Mouse (Mus musculus): ENCODE results near the gene Wnt2. TPM values are rescaled to one million over a fixed set of nuclear protein-coding genes. Genes with fewer than 3 reads are reported as not detected.

The Wnt2 gene
- polyA plus RNA-seq, 1 experiment from 2014 or later: 0.43 TPM

DNA sequence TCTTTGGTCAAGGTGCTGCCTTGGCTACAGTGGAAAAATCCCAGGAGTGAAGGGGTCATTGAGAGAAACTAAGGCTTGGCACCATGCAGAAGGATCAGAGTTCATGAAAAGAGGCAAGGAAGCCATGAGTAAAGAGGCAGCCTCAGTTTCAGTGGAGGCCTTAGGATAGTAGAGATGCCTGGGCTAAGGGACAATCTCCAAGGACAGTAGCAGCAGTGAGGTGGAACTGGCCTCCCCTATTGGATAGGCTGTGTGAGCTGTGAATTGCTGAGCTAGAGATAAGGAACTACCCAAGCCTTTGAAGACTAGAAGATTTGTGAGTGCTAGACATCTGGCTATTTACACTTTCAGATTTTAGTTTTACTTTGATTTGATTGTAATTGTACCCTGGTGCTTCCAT, 59.0 kb downstream of the Wnt2 start:
- Histone ChIP-seq H3K36me3 (replicated peaks) (no peaks in the 10 kb centered on the region), H3K9ac (no peak overlapping the region), H3K27me3 (no peaks in the 10 kb centered on the region), H3K4me3 (replicated peaks) (no peak overlapping the region), H3K9me3 (no peaks in the 10 kb centered on the region), H3K27ac (no peak overlapping the region), H3K4me2 (no peak overlapping the region), H3K4me1 (no peaks in the 10 kb centered on the region)
- ATAC-seq (ENCODE audit: low FRiP score): no peak

- H3K4me2 ChIP-seq: no peak overlapping the region
- no peak overlapping the region for H3K27ac ChIP-seq
- H3K4me3 ChIP-seq (replicated peaks): no peak overlapping the region
- no peak overlapping the region for H3K9ac ChIP-seq
- H3K9me3 ChIP-seq: no peaks in the 10 kb centered on the region
- 90% methylated on average over 1 of the region's 1 CpGs for WGBS
- ATAC-seq (ENCODE audit: low FRiP score): no peak
- H3K27me3 ChIP-seq: no peaks in the 10 kb centered on the region
- no peaks in the 10 kb centered on the region for H3K4me1 ChIP-seq
- no peaks in the 10 kb centered on the region for H3K36me3 ChIP-seq (replicated peaks)
Measured at GRCm38 (mm10) chr6:17969815-17970214, 60.6 kb downstream of the Wnt2 start.

- H3K4me1 ChIP-seq: no peaks in the 10 kb centered on the region
- no peak overlapping the region for H3K27ac ChIP-seq
- no peaks in the 10 kb centered on the region for H3K27me3 ChIP-seq
- no peak overlapping the region for H3K4me3 ChIP-seq (replicated peaks)
- no peaks in the 10 kb centered on the region for H3K36me3 ChIP-seq (replicated peaks)
- no peak overlapping the region for H3K4me2 ChIP-seq
- peak; percentile 90 for ATAC-seq (ENCODE audit: low FRiP score)
- WGBS: 69% methylated on average over 1 of the region's 1 CpGs
- H3K9ac ChIP-seq: no peak overlapping the region
- no peaks in the 10 kb centered on the region for H3K9me3 ChIP-seq
Measured at GRCm38 (mm10) chr6:17968467-17969144, 61.8 kb downstream of the Wnt2 start.

GRCm38 (mm10) chr6:17963455-17963854, 66.9 kb downstream of the Wnt2 start:
- Histone ChIP-seq H3K4me2 (no peak overlapping the region), H3K9ac (no peak overlapping the region), H3K4me3 (replicated peaks) (no peak overlapping the region), H3K9me3 (no peaks in the 10 kb centered on the region), H3K4me1 (no peaks in the 10 kb centered on the region), H3K27ac (no peak overlapping the region), H3K27me3 (no peaks in the 10 kb centered on the region), H3K36me3 (replicated peaks) (no peaks in the 10 kb centered on the region)
- no peak for ATAC-seq (ENCODE audit: low FRiP score)
- 77% methylated on average over 3 of the region's 3 CpGs for WGBS

DNA sequence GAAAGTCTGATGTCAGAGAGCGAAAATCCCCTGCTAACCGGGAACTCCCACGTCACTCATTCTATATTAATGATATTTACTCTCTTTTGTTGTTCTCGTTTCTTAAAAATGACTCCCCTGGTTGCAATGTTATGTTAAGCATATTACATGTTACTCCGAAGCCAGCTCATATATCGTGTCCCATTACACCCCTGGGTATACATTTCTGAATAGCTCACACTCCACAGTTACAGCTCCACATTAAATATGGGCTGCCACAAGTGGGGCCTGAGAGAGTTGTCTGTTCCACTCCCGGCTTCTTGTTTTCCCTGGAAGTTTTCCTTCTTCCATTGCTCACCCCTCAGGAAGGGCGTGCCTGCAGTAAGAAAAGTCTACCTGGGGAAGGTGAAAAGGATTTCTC, 78.6 kb downstream of the Wnt2 start:
- ATAC-seq (ENCODE audit: low FRiP score): no peak
- Histone ChIP-seq H3K9me3 (no peaks in the 10 kb centered on the region), H3K4me1 (no peaks in the 10 kb centered on the region), H3K36me3 (replicated peaks) (no peaks in the 10 kb centered on the region), H3K27me3 (no peaks in the 10 kb centered on the region), H3K4me3 (replicated peaks) (no peak overlapping the region), H3K9ac (no peak overlapping the region), H3K4me2 (no peak overlapping the region), H3K27ac (no peak overlapping the region)
- WGBS: 89% methylated on average over 8 of the region's 8 CpGs

- Histone ChIP-seq H3K4me2 (no peak overlapping the region), H3K4me3 (replicated peaks) (no peak overlapping the region), H3K4me1 (no peaks in the 10 kb centered on the region), H3K27me3 (no peaks in the 10 kb centered on the region), H3K27ac (no peak overlapping the region), H3K9ac (no peak overlapping the region), H3K9me3 (no peaks in the 10 kb centered on the region), H3K36me3 (replicated peaks) (no peaks in the 10 kb centered on the region)
- 92% methylated on average over 5 of the region's 5 CpGs for WGBS
- no peak for ATAC-seq (ENCODE audit: low FRiP score)
Measured at GRCm38 (mm10) chr6:17949103-17949502, 81.3 kb downstream of the Wnt2 start.

DNA sequence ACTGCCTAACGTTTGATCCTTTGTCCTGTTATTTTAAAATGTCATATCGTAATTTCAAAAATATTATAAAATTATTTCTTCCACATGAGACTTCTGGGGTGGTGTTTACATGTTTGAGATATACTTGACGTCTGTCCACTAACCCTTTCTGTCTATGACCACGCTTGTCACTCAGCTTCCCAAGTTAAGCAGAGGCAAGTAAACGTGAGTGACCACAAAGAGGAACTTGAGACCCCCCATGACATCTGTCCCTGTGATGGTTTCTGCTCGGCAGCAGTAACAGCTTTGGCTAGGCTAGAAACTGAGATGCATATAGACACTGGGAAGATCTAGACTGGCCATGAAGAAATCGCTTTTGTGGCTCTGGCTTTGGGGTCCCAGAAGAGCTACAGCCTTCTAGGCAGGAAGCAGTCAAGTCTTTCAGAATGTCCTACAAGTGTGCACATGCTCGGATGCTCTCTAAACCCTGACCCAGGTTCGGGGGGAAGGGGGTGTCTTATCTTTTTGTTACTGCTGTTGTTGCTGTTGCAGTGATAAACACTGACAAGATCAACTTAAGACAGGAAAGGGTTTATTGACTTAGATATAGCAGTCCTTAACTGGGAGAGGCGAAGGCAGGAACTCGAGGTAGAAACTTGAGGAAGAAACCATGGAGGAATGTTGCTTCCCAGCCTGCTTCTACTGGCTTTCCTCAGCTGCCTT, 83.1 kb downstream of the Wnt2 start:
- Histone ChIP-seq H3K4me2 (no peak overlapping the region), H3K27ac (no peak overlapping the region), H3K27me3 (no peaks in the 10 kb centered on the region), H3K4me1 (no peaks in the 10 kb centered on the region), H3K4me3 (replicated peaks) (no peak overlapping the region), H3K9me3 (no peaks in the 10 kb centered on the region), H3K36me3 (replicated peaks) (0 out of 2 replicates have a peak, but pooled peaks cover 3% of the 10 kb centered on the region), H3K9ac (no peak overlapping the region)
- WGBS: 84% methylated on average over 11 of the region's 11 CpGs
- no peak for ATAC-seq (ENCODE audit: low FRiP score)

DNA sequence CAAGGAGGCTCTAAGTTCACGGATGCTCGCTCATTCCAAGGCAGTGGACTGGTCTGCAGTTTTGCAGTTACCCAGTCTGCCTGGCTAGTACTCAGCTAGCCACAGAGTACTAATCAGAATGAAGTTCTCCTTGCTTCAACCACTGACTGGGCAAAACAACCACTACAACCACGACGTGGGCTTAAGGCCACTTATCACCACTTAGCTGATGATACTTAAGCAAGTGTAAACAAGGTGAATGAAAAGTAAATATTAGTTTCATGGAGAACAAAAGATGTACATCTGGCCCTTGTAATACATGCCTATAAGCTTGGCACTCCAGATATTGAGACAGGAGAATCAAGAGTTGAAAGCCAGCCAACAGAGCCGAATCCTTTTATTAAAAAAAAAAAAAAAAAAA, 83.9 kb downstream of the Wnt2 start:
- Histone ChIP-seq H3K27ac (no peak overlapping the region), H3K36me3 (replicated peaks) (0 out of 2 replicates have a peak, but pooled peaks cover 3% of the 10 kb centered on the region), H3K4me3 (replicated peaks) (no peak overlapping the region), H3K4me2 (no peak overlapping the region), H3K9ac (no peak overlapping the region), H3K9me3 (no peaks in the 10 kb centered on the region), H3K4me1 (no peaks in the 10 kb centered on the region), H3K27me3 (no peaks in the 10 kb centered on the region)
- ATAC-seq (ENCODE audit: low FRiP score): no peak
- 72% methylated on average over 5 of the region's 5 CpGs for WGBS

DNA sequence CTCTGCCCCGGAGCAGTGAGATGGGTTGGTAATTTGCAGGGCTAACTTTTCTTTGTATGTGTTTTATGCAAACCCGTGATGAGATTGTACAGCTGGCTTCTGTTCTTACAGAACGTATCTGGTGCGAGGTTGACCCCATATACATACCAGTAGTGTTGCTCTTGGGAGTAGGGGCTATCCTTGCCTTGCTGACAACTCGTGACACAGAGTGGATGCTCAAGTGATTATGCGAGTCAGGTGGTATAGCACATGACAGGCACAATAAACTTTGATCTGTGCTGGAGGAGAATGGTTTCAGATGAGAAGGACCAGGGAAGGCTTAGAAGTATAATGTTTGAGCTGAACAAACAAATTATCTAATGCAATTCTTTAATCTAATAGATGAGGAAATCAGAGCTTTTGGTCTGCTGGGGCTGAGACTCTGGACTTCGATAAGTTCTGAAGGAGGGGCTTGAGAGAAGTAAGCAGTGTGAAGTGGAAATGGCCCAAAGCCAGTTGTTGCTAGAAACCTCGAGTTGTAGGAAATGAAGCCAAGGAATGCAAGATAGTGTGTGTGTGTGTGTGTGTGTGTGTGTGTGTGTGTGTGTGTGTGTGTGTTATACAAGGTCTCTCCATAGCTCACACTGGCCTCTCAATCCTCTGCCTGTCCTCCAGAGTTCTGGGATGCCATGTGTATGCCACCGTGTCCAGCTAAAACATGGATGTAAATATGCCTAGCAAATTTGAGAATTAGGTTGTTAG, 86.3 kb downstream of the Wnt2 start:
- H3K9me3 ChIP-seq: no peaks in the 10 kb centered on the region
- H3K27me3 ChIP-seq: no peaks in the 10 kb centered on the region
- no peaks in the 10 kb centered on the region for H3K4me1 ChIP-seq
- no peak overlapping the region for H3K27ac ChIP-seq
- H3K9ac ChIP-seq: no peak overlapping the region
- no peak overlapping the region for H3K4me2 ChIP-seq
- 0 out of 2 replicates have a peak, but pooled peaks have one; percentile 27 for ATAC-seq (ENCODE audit: low FRiP score)
- WGBS: 85% methylated on average over 9 of the region's 9 CpGs
- H3K4me3 ChIP-seq (replicated peaks): no peak overlapping the region
- 0 out of 2 replicates have a peak, but pooled peaks cover 9% of the 10 kb centered on the region for H3K36me3 ChIP-seq (replicated peaks)

DNA sequence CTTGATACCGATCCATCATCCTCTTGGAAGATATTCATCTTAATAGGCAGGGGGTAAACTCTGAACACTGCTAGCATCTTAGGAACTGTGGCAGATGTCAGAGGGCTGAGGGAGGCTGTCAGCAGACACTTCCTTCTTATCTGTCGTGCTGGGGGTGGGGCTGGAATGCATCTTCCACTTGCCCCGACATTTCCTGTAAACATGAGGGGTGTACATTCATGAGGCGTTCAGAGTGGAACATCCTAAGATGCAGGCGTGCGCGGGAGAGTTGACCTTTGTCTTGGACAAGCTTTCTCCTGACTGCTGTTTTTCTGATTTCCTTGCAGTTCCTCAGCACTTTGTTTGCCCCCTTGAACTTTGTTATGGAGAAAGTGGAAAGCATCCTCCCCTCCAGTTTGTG, 88.0 kb downstream of the Wnt2 start:
- 83% methylated on average over 7 of the region's 7 CpGs for WGBS
- no peak overlapping the region for H3K4me2 ChIP-seq
- H3K27me3 ChIP-seq: no peaks in the 10 kb centered on the region
- no peaks in the 10 kb centered on the region for H3K4me1 ChIP-seq
- H3K9me3 ChIP-seq: no peaks in the 10 kb centered on the region
- H3K4me3 ChIP-seq (replicated peaks): no peak overlapping the region
- no peak overlapping the region for H3K27ac ChIP-seq
- no peak overlapping the region for H3K9ac ChIP-seq
- 0 out of 2 replicates have a peak, but pooled peaks cover 20% of the 10 kb centered on the region for H3K36me3 ChIP-seq (replicated peaks)
- ATAC-seq (ENCODE audit: low FRiP score): no peak

DNA sequence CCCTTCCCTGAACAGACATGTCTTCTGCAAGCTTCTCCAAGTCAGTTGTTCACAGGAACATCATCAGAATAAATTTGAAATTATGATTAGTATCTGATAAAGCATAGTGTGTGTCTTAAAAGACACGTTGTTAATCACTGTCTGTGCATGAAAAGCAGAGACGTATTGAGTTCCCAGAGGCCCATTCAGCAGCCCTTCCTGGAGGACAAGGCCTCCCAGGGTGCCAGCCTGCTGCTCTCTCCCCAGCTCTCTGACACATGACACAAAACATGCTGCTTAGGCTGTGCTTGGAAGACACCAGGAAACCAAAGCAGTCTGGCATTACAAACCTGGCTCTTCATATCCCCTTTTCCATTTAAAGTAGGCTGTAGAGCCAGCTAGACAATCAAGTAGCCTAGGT, 88.5 kb downstream of the Wnt2 start:
- H3K4me2 ChIP-seq: no peak overlapping the region
- no peak overlapping the region for H3K4me3 ChIP-seq (replicated peaks)
- H3K9ac ChIP-seq: no peak overlapping the region
- 43% methylated on average over 2 of the region's 2 CpGs for WGBS
- H3K9me3 ChIP-seq: no peaks in the 10 kb centered on the region
- no peaks in the 10 kb centered on the region for H3K4me1 ChIP-seq
- no peak overlapping the region for H3K27ac ChIP-seq
- H3K36me3 ChIP-seq (replicated peaks): 0 out of 2 replicates have a peak, but pooled peaks cover 20% of the 10 kb centered on the region
- no peak for ATAC-seq (ENCODE audit: low FRiP score)
- H3K27me3 ChIP-seq: no peaks in the 10 kb centered on the region
